Mouse (Mus musculus) E14TG2a.4 (cell line): ENCODE measurements around the gene Ush1g.
A peak's percentile ranks its signal among the peaks of the same experiment; 100 is the strongest.

Experiments
- H3K27me3 ChIP-seq: 2 replicates; pipeline ENCODE4 v1.6.1; 2014; ENCODE audit warnings: low read length, control low read depth; ENCODE audit not compliant: insufficient read depth
- H3K36me3 ChIP-seq: 2 replicates; pipeline ENCODE4 v1.6.1; 2014; ENCODE audit warnings: low read length, control low read depth; ENCODE audit not compliant: insufficient read depth
- H3K4me1 ChIP-seq: replicated peaks from 2 replicates; pipeline ENCODE4 v1.6.1; 2014; ENCODE audit warnings: low read depth, low read length, control low read depth
- H3K4me3 ChIP-seq: replicated peaks from 2 replicates; pipeline ENCODE4 v1.5.1; 2014; ENCODE audit warnings: mild to moderate bottlenecking, low read length
- H3K9me3 ChIP-seq: 2 replicates; pipeline ENCODE4 v1.6.1; 2014; ENCODE audit warnings: low read length, control low read depth
- CTCF ChIP-seq: conservative IDR thresholded peaks from 2 replicates; pipeline ENCODE4 v1.5.1; 2014; ENCODE audit warnings: low read length
- NANOG ChIP-seq: IDR thresholded peaks from 2 replicates; pipeline ENCODE4 v1.6.1; 2014; ENCODE audit warnings: borderline replicate concordance, low read length, mixed read lengths
- POU5F1 ChIP-seq: IDR thresholded peaks from 2 replicates; pipeline ENCODE4 v1.6.1; 2014; ENCODE audit warnings: low read length, borderline replicate concordance

Ush1g gene

GRCm38 (mm10) chr11:115282723-115283485, 38.9 kb downstream of the Ush1g start:
- no peaks in the 10 kb centered on the region for H3K9me3 ChIP-seq
- no peak for TF ChIP-seq NANOG
- no peak for TF ChIP-seq CTCF
- no peak for TF ChIP-seq POU5F1
- peaks cover 38% of the 10 kb centered on the region for H3K4me1 ChIP-seq
- no peaks in the 10 kb centered on the region for H3K36me3 ChIP-seq
- no peaks in the 10 kb centered on the region for H3K27me3 ChIP-seq
- H3K4me3 ChIP-seq = no peak overlapping the region

- no peaks in the 10 kb centered on the region for H3K27me3 ChIP-seq
- TF ChIP-seq CTCF = no peak
- no peak for TF ChIP-seq POU5F1
- TF ChIP-seq NANOG = no peak
- no peaks in the 10 kb centered on the region for H3K36me3 ChIP-seq
- peaks cover 36% of the 10 kb centered on the region for H3K4me1 ChIP-seq
- no peaks in the 10 kb centered on the region for H3K9me3 ChIP-seq
- H3K4me3 ChIP-seq = no peak overlapping the region
These were observed 39.5 kb downstream of the Ush1g start for GRCm38 (mm10) chr11:115282295-115282694.

DNA sequence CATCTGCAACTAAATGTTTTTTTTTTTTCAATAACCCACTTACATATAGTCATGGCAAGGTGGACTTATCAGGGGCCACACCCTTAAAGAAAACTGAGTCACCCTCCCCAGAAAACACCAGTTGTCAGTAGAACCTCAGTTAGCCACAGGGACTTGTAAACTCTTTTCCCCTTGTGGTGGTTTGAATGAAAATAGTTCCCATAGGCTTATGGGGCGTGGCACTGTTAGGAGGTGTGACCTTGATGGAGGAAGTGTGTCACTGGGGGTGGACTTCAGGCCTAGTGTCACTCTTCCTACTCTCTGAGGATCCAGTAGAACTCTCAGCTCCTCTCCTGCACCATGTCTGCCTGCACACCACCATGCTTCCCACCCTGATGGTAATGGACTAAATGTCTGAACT, 42.1 kb downstream of the Ush1g start:
- TF ChIP-seq CTCF (no peak), NANOG (no peak), POU5F1 (no peak)
- Histone ChIP-seq H3K36me3 (0 out of 2 replicates have a peak, but pooled peaks cover 1% of the 10 kb centered on the region), H3K9me3 (no peaks in the 10 kb centered on the region), H3K27me3 (no peaks in the 10 kb centered on the region), H3K4me3 (no peak overlapping the region), H3K4me1 (peaks cover 24% of the 10 kb centered on the region)

- Histone ChIP-seq H3K27me3 (no peaks in the 10 kb centered on the region), H3K9me3 (no peaks in the 10 kb centered on the region), H3K36me3 (0 out of 2 replicates have a peak, but pooled peaks cover 3% of the 10 kb centered on the region), H3K4me3 (no peak overlapping the region), H3K4me1 (peaks cover 26% of the 10 kb centered on the region)
- no peak for TF ChIP-seq CTCF
- TF ChIP-seq NANOG = no peak
- TF ChIP-seq POU5F1 = no peak
These were observed 43.7 kb downstream of the Ush1g start for GRCm38 (mm10) chr11:115278176-115278575.

GRCm38 (mm10) chr11:115277604-115277975, 44.3 kb downstream of the Ush1g start:
- Histone ChIP-seq H3K27me3 (no peaks in the 10 kb centered on the region), H3K9me3 (no peaks in the 10 kb centered on the region), H3K36me3 (0 out of 2 replicates have a peak, but pooled peaks cover 3% of the 10 kb centered on the region), H3K4me3 (peak overlapping the region; percentile 93), H3K4me1 (peaks cover 30% of the 10 kb centered on the region)
- no peak for TF ChIP-seq POU5F1
- no peak for TF ChIP-seq NANOG
- no peak for TF ChIP-seq CTCF

- TF ChIP-seq CTCF (no peak), NANOG (no peak), POU5F1 (no peak)
- H3K36me3 ChIP-seq = peaks cover 9% of the 10 kb centered on the region; the same call in 1 of the 2 replicates
These were observed 44.8 kb downstream of the Ush1g start, which contains the start of gene Fdxr for GRCm38 (mm10) chr11:115276780-115277603. Gene Fdxr (minus strand): TSS chr11:115277050.

GRCm38 (mm10) chr11:115275954-115276353, 45.9 kb downstream of the Ush1g start:
- H3K36me3 ChIP-seq = peaks cover 16% of the 10 kb centered on the region
- H3K4me1 ChIP-seq = peaks cover 43% of the 10 kb centered on the region
- H3K27me3 ChIP-seq = no peaks in the 10 kb centered on the region
- H3K4me3 ChIP-seq = peak overlapping the region; percentile 93
- no peaks in the 10 kb centered on the region for H3K9me3 ChIP-seq
- TF ChIP-seq NANOG = no peak
- TF ChIP-seq CTCF = no peak
- no peak for TF ChIP-seq POU5F1

More at GRCm38 (mm10) chr11:115276780-115277603, 44.8 kb downstream of the Ush1g start, which contains the start of gene Fdxr:
- peak within 1 kb of the TSS; percentile 93 for H3K4me3 ChIP-seq
- no peaks in the 10 kb centered on the region for H3K9me3 ChIP-seq
- peaks cover 33% of the 10 kb centered on the region for H3K4me1 ChIP-seq
- H3K27me3 ChIP-seq = no peaks in the 10 kb centered on the region

DNA sequence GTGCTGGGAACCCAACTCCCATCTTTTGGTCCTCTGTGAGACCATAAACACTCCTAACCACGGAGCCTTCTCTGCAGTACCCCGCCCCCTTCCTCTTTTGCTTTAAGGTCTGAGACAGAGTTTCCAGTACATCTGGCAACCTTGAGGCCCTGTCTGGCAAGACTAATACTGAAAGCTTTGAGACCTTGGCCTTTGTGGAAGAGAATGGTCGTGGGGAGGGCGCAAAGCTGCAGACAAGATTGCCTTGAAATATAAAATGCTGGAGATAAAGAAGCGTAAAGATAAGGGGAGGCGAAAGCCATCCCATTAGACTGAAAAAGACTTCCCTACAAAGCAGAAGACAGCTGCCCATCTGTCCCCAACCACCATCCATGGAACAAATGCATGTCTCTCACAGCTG, 46.3 kb downstream of the Ush1g start:
- Histone ChIP-seq H3K27me3 (no peaks in the 10 kb centered on the region), H3K9me3 (no peaks in the 10 kb centered on the region), H3K4me1 (peaks cover 48% of the 10 kb centered on the region), H3K4me3 (no peak overlapping the region), H3K36me3 (peaks cover 19% of the 10 kb centered on the region)
- TF ChIP-seq POU5F1 (no peak), NANOG (no peak), CTCF (no peak)
